Mouse (Mus musculus) layer of hippocampus, postnatal 14 days (tissue): ENCODE measurements around the gene Lcat. TPM values are rescaled to one million over a fixed set of nuclear protein-coding genes. Genes with fewer than 3 reads are reported as not detected.
"Not testable (repeated sequence)": the region's sequence is repeated elsewhere in the genome, so short reads cannot be mapped to it uniquely, and the experiment has no call there.

ENCODE experiments used
- DNase-seq, 2 experiments: peaks; one replicate each; pipeline ENCODE4 v3.0.0; 2021 to 2022; ENCODE audit warnings: low spot score in 2 of 2, mixed read lengths in 1 of 2
- long read RNA-seq, 2 experiments: library from polyadenylated mRNA; stranded (forward); transcript quantifications; one replicate each; pipeline ENCODE4 v2.0.0; 2021
- total RNA-seq, 2 experiments: library from RNA; stranded (reverse); gene quantifications; 2 replicates each; pipeline ENCODE4 v1.2.3; 2021

The Lcat gene
- 10 to 100 TPM; 46.9 to 52.8 TPM for total RNA-seq
- long read RNA-seq, experiment 1, transcript Lcat-201 (6 exons, 1,342 nt) = major isoform, 24 of 26 reads
- long read RNA-seq, experiment 1, partial matches to known transcripts = 1 of 26 reads
- long read RNA-seq, experiment 1, other reads (novel, unspliced or antisense) = 1 of 26 reads
- long read RNA-seq, experiment 2, transcript Lcat-201 (6 exons, 1,342 nt) = major isoform, 23 of 26 reads
- long read RNA-seq, experiment 2, partial matches to known transcripts = 3 of 26 reads
- long read RNA-seq, experiment 2, other reads (novel, unspliced or antisense) = 0 of 26 reads

GRCm38 (mm10) chr8:105943321-105943739 lies at the start of gene Lcat:
Gene Lcat (minus strand): TSS chr8:105943382.
- DNase-seq = peak; percentile 50 to 76

DNA sequence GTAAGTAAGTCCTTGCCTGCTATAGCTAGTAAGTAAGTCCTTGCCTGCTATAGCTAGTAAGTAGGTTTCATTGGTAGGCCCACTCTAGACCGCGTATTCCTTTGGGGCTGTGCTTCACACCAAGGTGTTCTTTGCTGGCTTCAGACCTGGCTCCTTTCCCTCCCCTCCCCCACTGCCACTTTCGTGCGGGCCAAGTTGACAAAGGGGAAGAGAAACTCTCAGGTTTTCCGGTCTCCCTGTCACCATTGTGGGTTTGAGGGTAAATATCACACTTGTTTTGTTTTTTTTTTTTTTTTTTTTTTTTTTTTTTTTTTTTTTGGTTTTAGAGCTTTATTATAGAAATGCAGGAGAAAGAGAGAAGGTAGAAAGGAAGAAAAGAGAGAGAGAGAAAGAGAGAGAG lies 49.3 kb upstream of the Lcat start:
- no peak for DNase-seq

DNA sequence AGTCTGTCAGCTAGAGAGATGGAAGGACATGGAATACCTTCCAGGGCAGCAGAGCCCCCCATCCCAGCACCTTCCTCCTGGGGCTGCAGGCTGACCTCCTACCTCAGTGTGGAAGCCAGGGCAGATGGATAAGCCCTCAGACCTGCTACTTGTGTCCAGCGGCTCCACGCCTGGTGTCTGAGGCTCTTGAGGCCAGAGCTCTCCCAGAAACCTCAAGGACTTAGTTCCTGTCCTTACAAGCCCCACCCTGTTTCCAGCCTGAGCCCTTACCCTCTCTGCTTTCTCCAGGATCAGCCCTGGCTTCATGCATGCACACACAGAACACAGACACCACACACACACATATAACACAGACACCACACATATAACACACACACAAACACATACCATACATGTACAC lies 48.4 kb upstream of the Lcat start:
- no peak for DNase-seq

- peak; percentile 62 to 78 for DNase-seq
Observed at GRCm38 (mm10) chr8:105990856-105991387, 47.7 kb upstream of the Lcat start, which contains the start of gene Dus2. Gene Dus2 (plus strand): TSS chr8:105991337.

GRCm38 (mm10) chr8:105988546-105988945 lies 45.4 kb upstream of the Lcat start:
- DNase-seq = no peak

DNA sequence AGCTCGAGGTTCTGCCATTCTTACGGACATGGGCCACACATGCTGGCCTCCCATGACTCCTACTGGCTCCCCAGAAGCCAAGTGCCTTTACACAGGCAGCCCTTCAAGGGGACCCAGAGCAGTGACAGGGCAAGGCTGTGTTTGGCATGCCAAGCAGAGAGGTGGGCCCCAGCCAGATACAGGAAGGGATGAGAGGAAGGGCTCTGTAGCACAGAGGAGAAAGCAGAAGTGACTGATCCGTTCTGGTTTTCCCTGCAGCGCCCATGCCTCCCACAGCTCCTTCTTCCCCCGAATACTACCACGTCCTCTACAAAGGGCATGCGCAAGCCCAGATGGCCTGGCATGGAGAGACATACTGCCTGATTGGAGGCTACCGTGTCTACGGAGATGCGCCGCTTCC lies 40.2 kb upstream of the Lcat start:
- DNase-seq = not testable (repeated sequence)

- no peak for DNase-seq
Observed at GRCm38 (mm10) chr8:105981146-105981545, 38.0 kb upstream of the Lcat start.

DNA sequence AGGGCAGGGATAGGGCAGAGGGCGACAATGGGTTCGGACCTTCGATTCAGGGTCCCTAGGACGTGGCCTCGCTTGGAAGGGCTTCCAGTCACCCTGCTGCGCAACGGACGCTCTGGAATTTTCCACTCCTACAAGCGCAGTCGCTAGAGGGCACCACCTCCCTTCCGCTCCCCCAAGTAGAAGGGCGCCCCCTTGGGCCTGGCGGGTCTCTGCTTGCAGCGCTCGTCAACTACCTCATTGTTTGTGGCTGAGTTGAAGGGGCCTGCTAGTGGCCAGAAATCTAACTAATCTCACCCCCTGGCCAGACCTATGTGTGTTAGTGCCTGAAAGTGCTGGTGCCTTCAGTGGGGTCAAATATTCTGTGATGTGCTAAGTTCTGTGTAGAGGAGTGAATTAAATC lies 36.1 kb upstream of the Lcat start, which contains the start of gene Dpep3:
Gene Dpep3 (minus strand): TSS at position 105 of the 400 bp plus-strand sequence.
- no peak for DNase-seq

DNA sequence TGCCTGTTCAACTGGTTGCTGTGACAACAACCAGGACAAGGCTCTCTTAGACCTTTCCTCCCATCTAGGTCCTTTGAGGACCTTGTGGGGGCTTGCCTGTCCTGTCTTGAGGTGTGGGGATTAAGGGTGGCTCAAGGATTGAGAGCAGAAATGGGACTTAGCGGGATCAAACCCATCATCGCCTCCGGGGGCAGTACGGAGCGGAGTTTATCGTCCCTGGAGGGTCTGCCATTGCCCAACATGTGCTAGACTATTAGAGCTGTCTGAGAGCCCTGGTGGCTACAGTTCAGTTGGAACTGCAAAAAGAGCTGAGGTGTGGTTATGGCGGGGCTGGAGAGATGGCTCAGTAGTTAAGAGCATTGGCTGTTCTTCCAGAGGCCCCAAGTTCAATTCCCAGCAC lies 32.2 kb upstream of the Lcat start:
- DNase-seq = no peak

DNA sequence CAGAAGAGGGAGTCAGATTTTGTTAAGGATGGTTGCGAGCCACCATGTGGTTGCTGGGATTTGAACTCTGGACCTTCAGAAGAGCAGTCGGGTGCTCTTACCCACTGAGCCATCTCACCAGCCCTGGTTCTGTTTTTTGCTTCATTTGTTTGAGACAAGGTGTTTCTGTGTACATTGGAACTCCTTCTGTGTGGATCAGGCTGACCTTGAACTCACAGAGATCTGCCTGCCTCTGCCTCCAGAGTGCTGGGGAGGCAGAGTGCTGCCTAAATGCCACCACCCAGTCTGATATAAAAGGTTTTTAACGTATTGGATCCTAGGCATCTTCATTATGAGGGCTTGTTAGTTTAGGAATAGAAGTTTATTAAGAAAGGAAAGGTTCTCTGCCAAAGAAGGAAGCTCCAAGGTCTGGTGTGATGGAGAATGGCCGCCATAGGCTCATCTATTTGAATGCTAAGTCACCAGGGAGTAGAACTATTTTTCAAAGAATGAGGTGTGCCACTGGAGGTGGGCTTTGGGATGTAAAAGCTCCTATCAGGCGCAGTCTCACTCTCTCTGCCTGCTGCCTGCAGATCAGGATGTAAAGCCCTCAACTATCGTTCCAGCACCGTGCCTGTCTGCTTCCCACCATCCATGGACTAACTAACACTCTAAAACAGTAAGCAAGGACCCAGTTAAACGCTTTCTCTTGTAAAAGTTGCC lies 28.0 kb upstream of the Lcat start:
- DNase-seq = no peak

DNA sequence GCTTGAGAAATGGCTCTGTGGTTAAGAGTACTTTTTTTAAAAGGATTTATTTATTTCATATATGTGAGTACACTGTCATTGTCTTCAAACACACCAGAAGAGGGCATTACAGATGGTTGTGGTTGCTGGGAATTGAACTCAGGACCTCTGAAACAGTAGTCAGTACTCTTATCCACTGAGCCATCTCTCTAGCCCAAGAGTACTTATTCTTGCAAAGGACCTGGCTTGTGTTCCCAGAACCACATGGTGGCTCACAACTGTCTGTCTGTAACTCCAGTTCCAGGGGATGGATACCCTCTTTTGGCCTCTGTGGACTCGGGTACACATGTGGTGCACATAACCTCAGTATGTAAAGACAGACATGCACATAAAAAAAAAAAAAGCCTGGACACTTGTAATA lies 26.2 kb upstream of the Lcat start:
- no peak for DNase-seq

- no peak for DNase-seq
Observed at GRCm38 (mm10) chr8:105966692-105967311, 23.6 kb upstream of the Lcat start.

DNA sequence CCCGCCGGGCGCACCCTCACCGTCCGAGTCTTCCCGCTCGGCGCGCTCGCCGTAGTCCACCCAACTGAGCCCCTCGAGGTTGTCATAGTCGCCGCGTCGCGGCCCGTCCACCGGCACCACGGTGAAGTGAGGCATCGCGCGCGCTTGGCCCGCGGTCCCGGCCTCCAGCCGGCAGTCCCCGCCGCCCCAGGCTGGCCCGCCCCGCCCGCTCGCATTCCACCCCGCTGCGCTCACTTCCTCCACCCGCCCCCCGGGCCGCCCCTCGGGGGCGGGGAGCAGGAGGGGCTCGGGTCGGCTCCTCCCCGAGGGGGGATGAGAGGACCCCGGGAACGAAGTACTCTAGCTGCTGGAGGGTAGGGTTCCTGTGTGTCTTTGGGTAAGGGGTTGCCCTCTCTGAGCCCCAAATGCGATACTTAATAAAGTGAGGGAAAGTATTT lies 22.7 kb upstream of the Lcat start, which contains the start of gene Slc12a4:
Gene Slc12a4 (minus strand): TSS at position 193 of the 437 bp plus-strand sequence.
- peak; percentile 40 to 52 for DNase-seq

GRCm38 (mm10) chr8:105965266-105965904 lies 22.2 kb upstream of the Lcat start:
- no peak for DNase-seq

GRCm38 (mm10) chr8:105964506-105965265 lies 21.5 kb upstream of the Lcat start:
- no peak for DNase-seq

GRCm38 (mm10) chr8:105961536-105961935 lies 18.4 kb upstream of the Lcat start:
- no peak for DNase-seq

DNA sequence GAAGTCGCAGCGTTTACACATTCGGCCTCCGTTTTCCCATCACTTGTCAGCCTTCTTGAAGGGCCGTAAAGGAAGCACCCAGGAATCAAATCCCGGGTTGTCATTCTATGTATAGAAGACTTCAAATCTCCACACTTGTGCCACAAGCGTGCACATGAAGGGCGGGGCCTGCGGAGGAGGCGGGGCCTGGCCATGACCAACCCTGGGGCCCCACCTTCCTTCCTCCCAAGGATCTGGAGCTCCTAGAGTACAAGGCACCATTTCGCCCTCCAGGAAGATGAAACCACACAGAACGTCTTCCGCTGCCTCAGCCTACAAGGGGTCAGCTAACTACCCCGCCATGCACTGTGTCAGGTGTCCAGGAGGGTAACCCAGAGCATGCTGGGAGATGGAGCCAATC lies 17.9 kb upstream of the Lcat start:
- DNase-seq = no peak

DNA sequence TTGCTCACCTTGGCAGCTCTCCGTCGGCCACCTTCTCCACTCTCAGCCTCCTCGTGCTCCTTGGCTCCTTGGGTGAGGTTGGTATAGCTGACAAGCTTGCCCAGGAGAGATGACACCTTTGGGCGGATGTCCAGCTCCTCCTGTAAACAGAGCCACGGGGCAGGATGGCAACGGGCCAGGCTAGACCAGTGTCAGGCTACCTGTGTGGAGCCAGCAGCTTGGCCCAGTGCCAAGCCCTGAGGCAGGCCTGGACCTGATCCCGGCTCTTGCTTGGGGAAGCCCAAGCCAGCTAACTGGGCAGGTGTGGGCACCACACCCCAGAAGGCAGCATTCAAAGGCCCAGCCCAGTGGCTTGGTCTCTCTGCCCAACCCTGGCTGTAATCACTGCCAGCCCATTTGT lies 16.2 kb upstream of the Lcat start:
- DNase-seq = no peak

DNA sequence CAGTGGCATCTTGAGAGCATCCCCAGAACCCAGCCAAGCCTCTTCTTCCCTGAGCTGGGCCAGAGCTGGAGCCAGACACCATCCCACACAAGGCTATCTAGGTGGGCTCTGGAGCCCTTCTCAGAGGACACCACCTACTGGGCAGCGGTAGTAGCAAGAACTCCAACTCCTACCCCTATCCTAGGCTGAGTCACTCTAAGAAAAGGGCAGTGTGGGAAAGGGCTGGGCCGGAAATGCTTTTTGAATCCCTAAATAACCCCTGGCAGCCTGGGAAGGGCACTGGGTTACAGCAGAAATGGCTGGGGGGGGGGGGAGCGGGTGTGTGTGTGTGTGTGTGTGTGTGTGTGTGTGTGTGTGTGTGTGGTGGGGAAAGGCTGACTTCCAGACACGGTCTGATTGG lies 14.6 kb upstream of the Lcat start:
- no peak for DNase-seq

- no peak for DNase-seq
Observed at GRCm38 (mm10) chr8:105956556-105956955, 13.4 kb upstream of the Lcat start.
